In genomic region chr8:107522555-107522833, GRCm38 (mm10) we compare ENCODE assay signal across 17 mouse cellular contexts.
DNase-seq lines count a peak whose midpoint lies in the region; ATAC-seq lines count a peak whose summit lies in the region.
"Had no signal": no experiment of that assay in that cellular context is flagged by ENCODE, and none has a peak within 500 bp of the region (broad histone marks: within the 10 kb centered on the region; RNA-seq: fewer than 3 reads in every experiment).

No protein-coding gene starts in this region.

- 80% methylated on average over 4 of the region's 4 CpGs for WGBS in hindbrain, embryonic 16.5 days
- 84% methylated on average over 4 of the region's 4 CpGs for WGBS in hindbrain, embryonic 10.5 days
- 53% methylated on average over 4 of the region's 4 CpGs for WGBS in embryonic facial prominence, embryonic 15.5 days
- WGBS in limb, embryonic 15.5 days, result 36% methylated on average over 4 of the region's 4 CpGs

- no peak overlapping the region for H3K4me3 ChIP-seq in hindbrain, embryonic 16.5 days (ENCODE audit: low read length)
- no peak overlapping the region for H3K4me3 ChIP-seq in hindbrain, embryonic 10.5 days
- H3K4me3 ChIP-seq in embryonic facial prominence, embryonic 15.5 days (replicated peaks), result no peak overlapping the region
- H3K4me3 ChIP-seq in limb, embryonic 15.5 days, result no peak overlapping the region
- H3K4me3 ChIP-seq: megakaryocyte, embryonic 14.5 days; neural tube, embryonic 15.5 days had no signal

- H3K4me2 ChIP-seq in hindbrain, embryonic 16.5 days (ENCODE audit: low read length), result no peak overlapping the region
- no peak overlapping the region for H3K4me2 ChIP-seq in embryonic facial prominence, embryonic 15.5 days (replicated peaks)
- H3K4me2 ChIP-seq in limb, embryonic 15.5 days, result no peak overlapping the region
- H3K4me2 ChIP-seq: neural tube, embryonic 15.5 days had no signal

- 0 out of 2 replicates have a peak, but pooled peaks cover 2% of the 10 kb centered on the region for H3K36me3 ChIP-seq in hindbrain, embryonic 16.5 days (ENCODE audit: control insufficient read depth, insufficient read depth, low read length)
- peaks cover 16% of the 10 kb centered on the region for H3K36me3 ChIP-seq in hindbrain, embryonic 10.5 days
- H3K36me3 ChIP-seq in embryonic facial prominence, embryonic 15.5 days, result 0 out of 2 replicates have a peak, but pooled peaks cover 5% of the 10 kb centered on the region
- peaks cover 3% of the 10 kb centered on the region; the same call in 1 of the 2 replicates for H3K36me3 ChIP-seq in limb, embryonic 15.5 days

- no peak overlapping the region for H3K27ac ChIP-seq in hindbrain, embryonic 16.5 days (ENCODE audit: low read depth, low read length)
- no peak overlapping the region for H3K27ac ChIP-seq in hindbrain, embryonic 10.5 days
- H3K27ac ChIP-seq in embryonic facial prominence, embryonic 15.5 days (replicated peaks), result peak overlapping the region; percentile 51
- H3K27ac ChIP-seq in limb, embryonic 15.5 days, result peak overlapping the region; percentile 88
- H3K27ac ChIP-seq: neural tube, embryonic 15.5 days had no signal

- H3K4me1 ChIP-seq in hindbrain, embryonic 16.5 days (ENCODE audit: control insufficient read depth, insufficient read depth, low read depth, low read length), result no peaks in the 10 kb centered on the region; the same call in 1 of the 2 replicates
- H3K4me1 ChIP-seq in hindbrain, embryonic 10.5 days (replicated peaks), result 0 out of 2 replicates have a peak, but pooled peaks cover 8% of the 10 kb centered on the region
- H3K4me1 ChIP-seq in embryonic facial prominence, embryonic 15.5 days, result peaks cover 3% of the 10 kb centered on the region; the same call in 1 of the 2 replicates
- H3K4me1 ChIP-seq in limb, embryonic 15.5 days, result peaks cover 21% of the 10 kb centered on the region

- H3K9me3 ChIP-seq in hindbrain, embryonic 16.5 days (ENCODE audit: control insufficient read depth, low read length), result no peaks in the 10 kb centered on the region
- H3K9me3 ChIP-seq in hindbrain, embryonic 10.5 days, result no peaks in the 10 kb centered on the region
- no peaks in the 10 kb centered on the region for H3K9me3 ChIP-seq in embryonic facial prominence, embryonic 15.5 days (replicated peaks)
- H3K9me3 ChIP-seq in limb, embryonic 15.5 days, result no peaks in the 10 kb centered on the region
- H3K9me3 ChIP-seq: megakaryocyte, embryonic 14.5 days; neural tube, embryonic 15.5 days had no signal

- no peak overlapping the region for H3K9ac ChIP-seq in hindbrain, embryonic 16.5 days (ENCODE audit: low read depth, low read length)
- no peak overlapping the region for H3K9ac ChIP-seq in embryonic facial prominence, embryonic 15.5 days
- H3K9ac ChIP-seq in limb, embryonic 15.5 days, result no peak overlapping the region
- H3K9ac ChIP-seq: neural tube, embryonic 15.5 days had no signal

- DNase-seq in hindbrain, embryonic 10.5 days (ENCODE audit: low spot score), result no peak
- DNase-seq in retina, postnatal 1 day, result peak; percentile 57
- no peak for DNase-seq in retina, embryonic 14.5 days (ENCODE audit: low spot score)
- no peak for DNase-seq in gastrocnemius, postnatal 10 days
- no peak for DNase-seq in cerebellum, postnatal 10 days
- DNase-seq: adrenal gland, postnatal 25 days; heart, postnatal 36 days; kidney, adult 18-20 months; left cerebral cortex, postnatal 4 days; lung, adult 2 months; right cerebral cortex, postnatal 25 days; thymus, postnatal 14 days had no signal

- no peaks in the 10 kb centered on the region for H3K27me3 ChIP-seq in hindbrain, embryonic 16.5 days (replicated peaks; ENCODE audit: control insufficient read depth, insufficient read depth, low read length)
- no peaks in the 10 kb centered on the region for H3K27me3 ChIP-seq in hindbrain, embryonic 10.5 days (ENCODE audit: insufficient read depth, poor library complexity, severe bottlenecking)
- H3K27me3 ChIP-seq in embryonic facial prominence, embryonic 15.5 days, result no peaks in the 10 kb centered on the region
- no peaks in the 10 kb centered on the region for H3K27me3 ChIP-seq in limb, embryonic 15.5 days
- H3K27me3 ChIP-seq: megakaryocyte, embryonic 14.5 days; neural tube, embryonic 15.5 days had no signal

- ATAC-seq in hindbrain, embryonic 16.5 days, result peak; percentile 54; the same call in 1 of the 2 replicates
- ATAC-seq in embryonic facial prominence, embryonic 15.5 days (ENCODE audit: insufficient number of reproducible peaks, low FRiP score, low TSS enrichment, low read depth), result 0 out of 2 replicates have a peak, but pooled peaks have one; percentile 30
- peak; percentile 81 for ATAC-seq in limb, embryonic 15.5 days (ENCODE audit: insufficient number of reproducible peaks, low FRiP score, low TSS enrichment, low read depth)

Comparison
In these comparisons a context has a peak if more than half of its experiments do, and no peak if none do; other contexts are left out.
1. ATAC-seq: peak in every context shown above with its lines; median percentile 81 in limb, embryonic 15.5 days; 54 in hindbrain, embryonic 16.5 days; 30 in embryonic facial prominence, embryonic 15.5 days.
2. H3K27ac ChIP-seq: peak in embryonic facial prominence, embryonic 15.5 days (single experiment) and limb, embryonic 15.5 days (single experiment); none in hindbrain, embryonic 16.5 days (single experiment) and hindbrain, embryonic 10.5 days (single experiment).